Mouse (Mus musculus) heart, postnatal 0 days (tissue): ENCODE measurements around the gene Rasgrp1.

Experiments
- CTCF ChIP-seq: IDR thresholded peaks from 2 replicates; pipeline ENCODE4 v1.5.1; 2016; ENCODE audit warnings: antibody characterized with exemption, control low read depth, low read depth
- EP300 ChIP-seq: IDR thresholded peaks from 2 replicates; pipeline ENCODE4 v1.6.1; 2016; ENCODE audit warnings: antibody characterized with exemption, low read depth

DNA sequence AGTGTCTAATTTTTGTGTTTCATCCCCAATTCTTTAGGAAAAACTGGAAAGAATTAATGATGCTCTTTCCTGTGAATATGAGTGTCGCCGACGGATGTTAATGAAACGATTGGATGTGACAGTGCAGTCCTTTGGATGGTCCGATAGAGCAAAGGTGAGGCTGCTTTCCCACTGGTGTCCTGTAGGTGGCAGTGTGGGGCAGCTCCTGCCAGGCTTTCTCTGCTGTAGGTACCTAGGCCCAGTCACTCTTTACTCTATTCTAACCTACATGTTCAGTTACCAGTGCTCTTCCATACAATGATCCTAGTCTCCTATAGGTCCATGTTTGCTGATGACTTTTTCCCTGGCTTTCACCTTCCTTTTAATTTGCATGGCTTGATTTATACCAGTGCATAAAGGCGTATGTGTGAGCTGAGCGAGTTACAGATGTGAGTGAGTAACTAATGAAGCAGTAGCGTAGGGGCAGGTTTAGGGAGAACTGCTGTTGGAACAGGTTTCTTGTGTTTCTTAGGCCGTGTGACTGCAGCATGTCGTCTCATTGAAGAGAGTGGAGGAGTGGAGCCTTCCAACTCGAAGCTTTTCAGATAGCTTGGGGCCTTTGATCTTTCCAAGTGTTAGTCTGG lies 78.9 kb downstream of the Rasgrp1 start:
- TF ChIP-seq EP300 (no peak), CTCF (peak; percentile 79)
